Mouse (Mus musculus) layer of hippocampus, adult 8-10 months (tissue): Measurements from ENCODE around the gene Itpkb. TPM values are rescaled to one million over a fixed set of nuclear protein-coding genes. Genes with fewer than 3 reads are reported as not detected.
"Not testable (repeated sequence)": the region's sequence is repeated elsewhere in the genome, so short reads cannot be mapped to it uniquely, and the experiment has no call there.

Source experiments
- DNase-seq, 2 experiments: peaks; one replicate each; pipeline ENCODE4 v3.0.0; 2022; ENCODE audit warnings: low spot score in 2 of 2
- total RNA-seq, 4 experiments: library from RNA; stranded (reverse); gene quantifications; 2 replicates each; pipeline ENCODE4 v1.2.4; 2022

The Itpkb gene
- total RNA-seq, 4 experiments from 2014 or later = 26.6 to 39.1 (median 32.4) TPM

GRCm38 (mm10) chr1:180367045-180367619 is 36.8 kb downstream of the Itpkb start:
- DNase-seq = no peak

- no peak for DNase-seq
These were observed 37.3 kb downstream of the Itpkb start for GRCm38 (mm10) chr1:180367626-180368025.

- no peak for DNase-seq
These were observed 37.8 kb downstream of the Itpkb start for GRCm38 (mm10) chr1:180368112-180368511.

- DNase-seq = no peak
These were observed 38.4 kb downstream of the Itpkb start for GRCm38 (mm10) chr1:180368646-180369045.

- DNase-seq = no peak
These were observed 40.8 kb downstream of the Itpkb start for GRCm38 (mm10) chr1:180370858-180371652.

- DNase-seq = not testable (repeated sequence)
These were observed 42.0 kb downstream of the Itpkb start for GRCm38 (mm10) chr1:180372258-180372657.

- no peak for DNase-seq
These were observed 46.3 kb downstream of the Itpkb start for GRCm38 (mm10) chr1:180376598-180376997.

- no peak for DNase-seq
These were observed 49.3 kb downstream of the Itpkb start for GRCm38 (mm10) chr1:180379559-180379958.

- DNase-seq = no peak
These were observed 52.1 kb downstream of the Itpkb start for GRCm38 (mm10) chr1:180382358-180382757.

- no peak for DNase-seq
These were observed 53.6 kb downstream of the Itpkb start for GRCm38 (mm10) chr1:180383884-180384283.

GRCm38 (mm10) chr1:180384486-180384885 is 54.2 kb downstream of the Itpkb start:
- peak; percentile 62 to 74 for DNase-seq

- DNase-seq = no peak
These were observed 55.0 kb downstream of the Itpkb start for GRCm38 (mm10) chr1:180385308-180385707.

GRCm38 (mm10) chr1:180386951-180387749 is 56.9 kb downstream of the Itpkb start:
- DNase-seq = peak; percentile 98

- no peak for DNase-seq
These were observed 57.6 kb downstream of the Itpkb start for GRCm38 (mm10) chr1:180387750-180388480.

GRCm38 (mm10) chr1:180388481-180388880 is 58.2 kb downstream of the Itpkb start:
- DNase-seq = no peak

- not testable (repeated sequence) for DNase-seq
These were observed 59.0 kb downstream of the Itpkb start for GRCm38 (mm10) chr1:180389213-180389760.

- no peak for DNase-seq
These were observed 60.0 kb downstream of the Itpkb start for GRCm38 (mm10) chr1:180390321-180390731.

- DNase-seq = no peak
These were observed 60.7 kb downstream of the Itpkb start for GRCm38 (mm10) chr1:180390746-180391574.

- DNase-seq = no peak
These were observed 61.3 kb downstream of the Itpkb start for GRCm38 (mm10) chr1:180391575-180391945.

GRCm38 (mm10) chr1:180392137-180392798 is 62.0 kb downstream of the Itpkb start:
- DNase-seq = no peak
